Mouse (Mus musculus): Measurements from ENCODE around the gene Oprm1.
A peak's percentile ranks its signal among the peaks of the same experiment; 100 is the strongest.

GRCm38 (mm10) chr10:6980236-6980635 lies 221.9 kb downstream of the Oprm1 start:
- no peak for TF ChIP-seq CTCF (IDR thresholded peaks at IDR 0.05; ENCODE audit: borderline replicate concordance, insufficient read depth, low read depth, low read length)
- peak; percentile 24; the same call in 1 of the 2 replicates for TF ChIP-seq POLR2A (IDR thresholded peaks at IDR 0.05; ENCODE audit: borderline replicate concordance, insufficient read depth, low read length)
